Mouse (Mus musculus) G1E-ER4 (cell line): ENCODE results near the gene Angptl6. TPM values are rescaled to one million over a fixed set of nuclear protein-coding genes. Genes with fewer than 3 reads are reported as not detected.

ENCODE experiments used
- GATA1 ChIP-seq: IDR thresholded peaks from one replicate; pipeline ENCODE4 v1.8.0; 2012; ENCODE audit warnings: low read length, inconsistent platforms
- polyA plus RNA-seq: library from polyadenylated mRNA; stranded (reverse); fragments of >175 nt; gene quantifications from 2 replicates; pipeline ENCODE4 v1.2.3, GENCODE M21; 2012

Gene Angptl6
- polyA plus RNA-seq, 1 experiment, result 4.1 TPM

DNA sequence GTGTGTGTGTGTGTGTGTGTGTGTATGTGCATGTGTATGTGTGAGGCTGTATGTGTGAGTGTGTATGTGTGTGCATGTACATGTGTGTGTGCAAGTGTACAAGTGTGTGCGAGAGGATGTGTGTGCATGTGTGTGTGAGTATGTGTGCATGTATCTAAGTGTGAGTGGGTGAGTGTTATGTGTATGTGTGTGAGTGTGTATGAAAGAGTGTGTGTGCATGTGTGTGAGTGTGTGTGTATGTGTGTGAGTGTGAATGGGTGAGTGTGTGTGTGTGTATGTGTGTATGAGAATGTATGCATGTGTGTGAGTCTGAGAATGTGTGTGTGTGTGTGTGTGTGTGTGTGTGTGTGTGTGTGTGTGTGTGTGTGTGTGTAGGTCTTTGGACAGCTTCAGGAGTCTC, 51.4 kb downstream of the Angptl6 start:
- TF ChIP-seq GATA1, result no peak

DNA sequence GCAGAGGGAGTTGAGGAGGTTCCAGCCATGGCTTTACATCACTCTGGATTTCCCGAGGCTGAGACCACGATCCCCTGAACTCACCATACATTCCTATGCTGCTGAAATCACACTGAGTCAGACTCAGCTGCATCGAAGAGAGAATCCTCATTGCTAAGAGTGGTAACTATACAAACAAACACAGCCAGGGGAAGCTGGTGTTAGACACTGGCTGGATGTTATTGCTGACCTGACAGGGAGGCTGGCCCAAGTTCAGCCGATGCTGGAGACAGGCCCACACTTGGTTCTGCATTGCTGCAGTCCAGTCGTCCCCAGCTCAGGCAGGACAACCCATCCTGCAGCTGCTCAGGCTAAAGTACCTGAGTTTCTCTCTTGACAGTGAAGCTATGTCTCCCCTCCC, 53.7 kb downstream of the Angptl6 start:
- no peak for TF ChIP-seq GATA1

Other genes with a start within 250 kb of the Angptl6 start
- 8.4 and 13.3 TPM in 2 replicates for gene Ubl5, start 236.8 kb downstream of the Angptl6 start, polyA plus RNA-seq
- 9.1 and 17.4 TPM in 2 replicates for gene Fbxl12, start 235.0 kb downstream of the Angptl6 start, polyA plus RNA-seq
- gene Pin1, start 227.6 kb downstream of the Angptl6 start, polyA plus RNA-seq, result 28.2 and 34.9 TPM in 2 replicates
- not detected in 2 replicates for gene Olfm2, start 133.4 kb downstream of the Angptl6 start, polyA plus RNA-seq
- gene Col5a3, start 64.7 kb downstream of the Angptl6 start, polyA plus RNA-seq, result not detected in 2 replicates
- not detected in 2 replicates for gene Rdh8, start 61.2 kb downstream of the Angptl6 start, polyA plus RNA-seq
- gene A230050P20Rik, start 11.1 kb downstream of the Angptl6 start, polyA plus RNA-seq, result not detected in 2 replicates
- 341 and 357 TPM in 2 replicates for gene Ppan, start 8.4 kb upstream of the Angptl6 start, polyA plus RNA-seq
- gene Eif3g, start 18.9 kb upstream of the Angptl6 start, polyA plus RNA-seq, result 613 and 834 TPM in 2 replicates
- gene Dnmt1, start 80.2 kb upstream of the Angptl6 start, polyA plus RNA-seq, result 152 and 172 TPM in 2 replicates
- gene S1pr2, start 97.1 kb upstream of the Angptl6 start, polyA plus RNA-seq, result 1.4 and 1.6 TPM in 2 replicates
- 88.1 and 110 TPM in 2 replicates for gene Mrpl4, start 123.0 kb upstream of the Angptl6 start, polyA plus RNA-seq
- gene Icam1, start 136.3 kb upstream of the Angptl6 start, polyA plus RNA-seq, result 0.55 and 0.58 TPM in 2 replicates
- gene Icam4, start 149.6 kb upstream of the Angptl6 start, polyA plus RNA-seq, result 16.7 and 26.1 TPM in 2 replicates
- 0.52 and 0.62 TPM in 2 replicates for gene Icam5, start 152.3 kb upstream of the Angptl6 start, polyA plus RNA-seq
- gene Zglp1, start 187.4 kb upstream of the Angptl6 start, polyA plus RNA-seq, result 2.0 and 4.4 TPM in 2 replicates
- gene Gm49373, start 193.4 kb upstream of the Angptl6 start, polyA plus RNA-seq, result 0.67 and 0.73 TPM in 2 replicates
- 39.6 and 44.3 TPM in 2 replicates for gene Fdx1l, start 193.9 kb upstream of the Angptl6 start, polyA plus RNA-seq
- gene Gm38431, start 212.3 kb upstream of the Angptl6 start, polyA plus RNA-seq, result 422 and 499 TPM in 2 replicates
- gene Raver1, start 212.3 kb upstream of the Angptl6 start, polyA plus RNA-seq, result 0.84 and 2.5 TPM in 2 replicates